Mouse (Mus musculus) cerebellum, postnatal 36 days (tissue): ENCODE measurements at regions not wholly inside any gene's neighbourhood (a gene's known extent, or its start where the extent isn't known, plus 50 kb on each side); places are given as distances from the start of the nearest gene placed in this dataset.

Source experiments
- DNase-seq, 2 experiments: peaks; one replicate each; pipeline ENCODE4 v3.0.0; 2021 to 2022; ENCODE audit warnings: mixed read lengths in 2 of 2

GRCm38 (mm10) chr6:120614526-120614925 lies 51.6 kb upstream of the Cecr2 start:
- no peak for DNase-seq

- DNase-seq: no peak
These were observed 53.8 kb upstream of the Cecr2 start for GRCm38 (mm10) chr6:120612346-120612745.

GRCm38 (mm10) chr6:120609858-120610257 lies 56.3 kb upstream of the Cecr2 start:
- no peak for DNase-seq

GRCm38 (mm10) chr6:120605471-120605870 lies 60.7 kb upstream of the Cecr2 start:
- DNase-seq: no peak

GRCm38 (mm10) chr6:120604020-120604958 lies 61.9 kb upstream of the Cecr2 start:
- DNase-seq: no peak

GRCm38 (mm10) chr6:120603454-120603853 lies 62.7 kb upstream of the Cecr2 start:
- DNase-seq: no peak

- no peak for DNase-seq
These were observed 65.8 kb upstream of the Cecr2 start for GRCm38 (mm10) chr6:120600376-120600775.

GRCm38 (mm10) chr6:120598471-120598870 lies 67.4 kb upstream of the Hdhd5 start:
- no peak for DNase-seq

- DNase-seq: no peak
These were observed 66.8 kb upstream of the Hdhd5 start for GRCm38 (mm10) chr6:120597887-120598286.

- no peak for DNase-seq
These were observed 65.6 kb upstream of the Hdhd5 start for GRCm38 (mm10) chr6:120596717-120597116.

- no peak for DNase-seq
These were observed 63.3 kb upstream of the Hdhd5 start for GRCm38 (mm10) chr6:120594463-120594862.

GRCm38 (mm10) chr6:120592705-120593104 lies 61.6 kb upstream of the Hdhd5 start:
- DNase-seq: peak; percentile 30 to 31

- peak; percentile 8 to 16 for DNase-seq
These were observed 61.0 kb upstream of the Hdhd5 start for GRCm38 (mm10) chr6:120592031-120592681.

GRCm38 (mm10) chr6:120590191-120590590 lies 59.1 kb upstream of the Hdhd5 start:
- DNase-seq: no peak

- DNase-seq: no peak
These were observed 57.9 kb upstream of the Hdhd5 start for GRCm38 (mm10) chr6:120588701-120589659.

GRCm38 (mm10) chr6:120585941-120586280 lies 54.8 kb upstream of the Hdhd5 start:
- no peak for DNase-seq

GRCm38 (mm10) chr6:120585118-120585940 lies 54.2 kb upstream of the Hdhd5 start:
- DNase-seq: no peak

GRCm38 (mm10) chr6:120581748-120582147 lies 50.6 kb upstream of the Hdhd5 start:
- DNase-seq: no peak
